Mouse (Mus musculus): Measurements from ENCODE around the gene Fbxo34.

- TF ChIP-seq POLR2A (IDR thresholded peaks at IDR 0.05; ENCODE audit: control insufficient read depth in 1 of 2, insufficient read depth in 1 of 2, low read depth in 1 of 2, low read length in 2 of 2, poor library complexity in 1 of 2) (no peak), RAD21 (IDR thresholded peaks at IDR 0.05; ENCODE audit: low read depth, low read length) (no peak), CTCF (IDR thresholded peaks at IDR 0.05 in 2 of 3, conservative IDR thresholded peaks at IDR 0.05 in 1 of 3; ENCODE audit: control insufficient read depth in 1 of 3, insufficient read depth in 1 of 3, low read depth in 2 of 3, low read length in 3 of 3, poor library complexity in 1 of 3, severe bottlenecking in 1 of 3) (no peak)
Measured at GRCm38 (mm10) chr14:47563106-47563505, 112.9 kb downstream of the Fbxo34 start.

Data from MEL (cell line).